Mouse (Mus musculus): ENCODE measurements around the gene Nwd2.

DNA sequence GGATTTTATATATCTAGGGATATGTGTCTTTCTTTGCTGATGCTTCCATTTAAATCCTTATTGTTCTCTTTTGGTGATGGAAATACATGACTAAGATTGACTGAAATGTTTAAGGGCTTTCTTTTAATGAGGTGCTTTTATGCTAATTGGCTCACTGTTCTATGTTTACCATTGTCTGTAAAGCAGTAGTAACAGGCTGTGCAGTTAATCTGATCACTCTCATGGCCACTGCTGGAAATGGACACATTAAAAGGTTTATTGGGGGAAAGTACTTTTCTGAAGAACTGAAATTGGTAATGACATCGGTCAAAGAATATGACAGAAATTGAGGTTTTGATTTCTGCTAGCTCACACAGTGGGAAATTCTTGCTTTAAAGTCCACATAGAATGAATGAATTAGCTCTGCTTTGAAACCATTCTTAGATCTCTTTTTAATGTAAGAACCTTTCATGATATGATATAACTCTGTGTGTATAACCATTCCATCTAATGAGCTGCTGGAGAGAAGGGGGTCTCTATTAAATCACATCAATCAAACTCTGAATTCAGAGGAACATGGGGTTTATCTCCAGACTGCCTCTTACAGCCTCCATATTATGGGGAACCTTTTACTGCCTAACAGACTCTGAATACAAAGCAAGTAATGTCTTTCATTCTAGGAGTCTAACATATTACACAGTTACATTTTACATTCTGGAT is 20.9 kb upstream of the Nwd2 start:
- TF ChIP-seq CTCF (conservative IDR thresholded peaks at IDR 0.05; ENCODE audit: insufficient read depth, insufficient read length, low read depth, low read length) (no peak), POLR2A (IDR thresholded peaks at IDR 0.05; ENCODE audit: low read depth, low read length) (no peak)
